Mouse (Mus musculus) CH12F3 (cell line): ENCODE results near the gene Ift81.

ENCODE experiments used
- in situ Hi-C: fragments of 300-500 bp; cut with MboI; formaldehyde crosslinking; loops from 2 replicates; pipeline ENCODE4 v1.14.3; 2020; ENCODE audit warnings: low sequenced_read_pairs

Ift81 gene

GRCm38 (mm10) chr5:122625565-122626252 lies 11.4 kb upstream of the Ift81 start:
- in situ Hi-C loops: no loop called here

- in situ Hi-C loops: no loop called here
These were observed 10.7 kb upstream of the Ift81 start for GRCm38 (mm10) chr5:122624952-122625479.

GRCm38 (mm10) chr5:122623861-122624260 lies 9.5 kb upstream of the Ift81 start:
- in situ Hi-C loops: no loop called here

GRCm38 (mm10) chr5:122622526-122622925 lies 8.2 kb upstream of the Ift81 start:
- in situ Hi-C loops: no loop called here

GRCm38 (mm10) chr5:122621376-122621886 lies 7.1 kb upstream of the Ift81 start:
- in situ Hi-C loops: no loop called here

GRCm38 (mm10) chr5:122619686-122620296 lies 5.5 kb upstream of the Ift81 start:
- in situ Hi-C loops: no loop called here

- in situ Hi-C loops: no loop called here
These were observed 3.4 kb upstream of the Ift81 start for GRCm38 (mm10) chr5:122617718-122618117.

GRCm38 (mm10) chr5:122611651-122612050 lies 2.7 kb downstream of the Ift81 start:
- in situ Hi-C loops: no loop called here

- in situ Hi-C loops: no loop called here
These were observed 9.4 kb downstream of the Ift81 start for GRCm38 (mm10) chr5:122604894-122605293.

- in situ Hi-C loops: no loop called here
These were observed 12.1 kb downstream of the Ift81 start for GRCm38 (mm10) chr5:122602233-122602632.

GRCm38 (mm10) chr5:122595470-122595869 lies 18.8 kb downstream of the Ift81 start:
- in situ Hi-C loops: no loop called here

GRCm38 (mm10) chr5:122589891-122590290 lies 24.4 kb downstream of the Ift81 start:
- in situ Hi-C loops: no loop called here

- in situ Hi-C loops: no loop called here
These were observed 28.8 kb downstream of the Ift81 start for GRCm38 (mm10) chr5:122585546-122585945.

- in situ Hi-C loops: no loop called here
These were observed 30.2 kb downstream of the Ift81 start for GRCm38 (mm10) chr5:122584093-122584492.

- in situ Hi-C loops: no loop called here
These were observed 37.5 kb downstream of the Ift81 start for GRCm38 (mm10) chr5:122576683-122577329.

GRCm38 (mm10) chr5:122572001-122572400 lies 42.3 kb downstream of the Ift81 start:
- in situ Hi-C loops: no loop called here

- in situ Hi-C loops: no loop called here
These were observed 47.7 kb downstream of the Ift81 start for GRCm38 (mm10) chr5:122566626-122567025.

- in situ Hi-C loops: no loop called here
These were observed 53.7 kb downstream of the Ift81 start for GRCm38 (mm10) chr5:122560654-122561053.

GRCm38 (mm10) chr5:122558127-122558526 lies 56.2 kb downstream of the Ift81 start:
- in situ Hi-C loops: no loop called here

GRCm38 (mm10) chr5:122555107-122555506 lies 59.2 kb downstream of the Ift81 start:
- in situ Hi-C loops: no loop called here

- in situ Hi-C loops: no loop called here
These were observed 61.7 kb downstream of the Ift81 start for GRCm38 (mm10) chr5:122552638-122553037.

- in situ Hi-C loops: no loop called here
These were observed 63.9 kb downstream of the Ift81 start for GRCm38 (mm10) chr5:122550460-122550859.
